Mouse (Mus musculus) bone marrow macrophage, adult 2 months (primary cell): ENCODE data around the gene Olfr466.

Experiments used
- CTCF ChIP-seq: IDR thresholded peaks from 2 replicates; pipeline ENCODE4 v1.5.1; 2012; ENCODE audit warnings: low read depth, mild to moderate bottlenecking, low read length, moderate library complexity
- POLR2A ChIP-seq: IDR thresholded peaks from 2 replicates; pipeline ENCODE4 v1.6.1; 2012; ENCODE audit warnings: mild to moderate bottlenecking, low read depth, low read length, borderline replicate concordance

DNA sequence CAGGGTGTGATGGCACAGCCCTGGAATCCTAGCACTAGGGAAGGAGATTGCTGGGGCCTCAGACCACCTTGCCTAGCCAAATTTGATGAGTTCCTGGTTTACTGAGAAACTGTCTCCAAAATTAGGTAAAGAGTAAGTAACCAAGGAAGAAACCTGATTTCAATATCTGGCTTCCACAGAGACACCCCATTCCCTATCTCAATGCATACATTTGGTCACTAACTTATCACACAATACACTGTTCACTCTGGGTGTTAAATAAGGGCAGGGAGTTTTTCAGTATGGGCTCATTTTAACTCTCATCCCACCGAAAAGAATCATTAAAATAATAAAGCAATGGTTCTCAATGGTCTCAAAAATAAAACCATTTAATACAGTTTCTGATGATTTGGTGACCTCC, 50.6 kb downstream of the Olfr466 start:
- TF ChIP-seq CTCF, result no peak
- no peak for TF ChIP-seq POLR2A
